Mouse (Mus musculus): ENCODE measurements around the gene Sgo2a. TPM values are rescaled to one million over a fixed set of nuclear protein-coding genes. Genes with fewer than 3 reads are reported as not detected.
"Not testable (repeated sequence)": the region's sequence is repeated elsewhere in the genome, so short reads cannot be mapped to it uniquely, and the experiment has no call there.

The Sgo2a gene
- total RNA-seq (2015; ENCODE audit: low replicate concordance) (72.1 and 89.7 TPM in 2 replicates), total RNA-seq (2017; ENCODE audit: low replicate concordance) (94.0 and 109 TPM in 2 replicates)

GRCm38 (mm10) chr1:57995432-57996132, at the start of gene Sgo2a:
Gene Sgo2a, plus strand, starts transcription at chr1:57995971.
- peak; percentile 99 for ATAC-seq (replicated peaks; ENCODE audit: low FRiP score, poor library complexity, severe bottlenecking)

- ATAC-seq (replicated peaks; ENCODE audit: low FRiP score, poor library complexity, severe bottlenecking) = no peak
Measured at GRCm38 (mm10) chr1:57947552-57948347, 48.0 kb upstream of the Sgo2a start.

DNA sequence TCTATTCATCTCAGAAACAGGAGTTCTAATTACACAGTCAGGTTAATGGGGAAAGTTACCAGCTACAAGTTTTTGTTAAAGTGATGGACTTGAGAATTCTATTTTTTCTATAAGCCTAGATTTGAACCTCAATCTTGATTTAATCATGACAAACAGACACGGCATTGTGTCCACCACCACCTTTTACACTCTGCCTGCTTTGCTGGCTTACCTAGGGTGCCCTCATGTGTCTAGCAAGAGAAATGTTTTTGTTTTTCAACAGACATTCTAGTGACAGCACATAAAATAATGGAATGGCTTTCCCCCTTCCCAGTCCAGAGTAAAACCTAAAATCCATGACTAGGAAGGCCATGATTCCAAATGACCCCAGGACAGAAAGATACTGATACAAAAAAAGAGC, 46.6 kb upstream of the Sgo2a start:
- ATAC-seq (replicated peaks; ENCODE audit: low FRiP score, poor library complexity, severe bottlenecking) = no peak

DNA sequence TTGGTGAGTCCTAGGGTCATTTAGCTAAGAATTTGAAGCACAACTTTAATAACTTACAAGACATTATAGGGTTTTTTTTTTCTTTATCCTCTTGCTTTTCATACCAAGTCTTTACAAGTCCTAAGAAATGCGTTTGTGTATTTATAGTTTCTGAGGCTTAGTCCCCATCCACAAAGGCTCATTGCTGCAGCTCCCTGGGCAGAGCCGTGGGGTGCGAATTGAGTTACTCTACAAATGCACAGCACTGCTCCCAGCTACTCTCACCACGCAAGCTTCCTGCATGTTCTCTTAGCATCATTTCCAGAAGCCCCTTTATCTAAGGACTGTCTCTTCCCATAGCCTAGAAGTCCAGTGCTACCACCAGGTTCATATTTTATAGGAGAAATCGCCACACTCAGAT, 46.1 kb upstream of the Sgo2a start:
- ATAC-seq (replicated peaks; ENCODE audit: low FRiP score, poor library complexity, severe bottlenecking) = no peak

GRCm38 (mm10) chr1:57952509-57952908, 43.3 kb upstream of the Sgo2a start:
- no peak for ATAC-seq (replicated peaks; ENCODE audit: low FRiP score, poor library complexity, severe bottlenecking)

GRCm38 (mm10) chr1:57953586-57954375, 42.0 kb upstream of the Sgo2a start:
- no peak for ATAC-seq (replicated peaks; ENCODE audit: low FRiP score, poor library complexity, severe bottlenecking)

DNA sequence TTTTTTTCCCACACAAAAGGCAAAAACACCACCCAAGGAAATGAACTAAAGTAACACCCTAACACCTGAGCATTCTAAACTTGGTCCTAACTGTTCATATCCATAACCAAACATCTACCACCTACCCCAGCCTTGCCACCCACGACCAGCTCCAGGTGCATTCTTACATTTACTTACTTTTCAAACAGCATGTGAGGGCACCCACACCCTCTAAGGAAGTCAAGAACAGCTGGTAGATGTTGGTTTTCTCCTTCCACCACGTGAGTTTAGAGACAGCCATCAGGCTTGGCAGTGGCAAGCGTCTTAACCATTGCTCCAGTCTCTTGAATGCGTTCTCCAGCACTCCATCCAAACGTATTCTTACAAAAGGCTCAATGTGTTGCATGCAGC, 41.4 kb upstream of the Sgo2a start:
- ATAC-seq (replicated peaks; ENCODE audit: low FRiP score, poor library complexity, severe bottlenecking) = no peak

GRCm38 (mm10) chr1:57955774-57956173, 40.0 kb upstream of the Sgo2a start:
- no peak for ATAC-seq (replicated peaks; ENCODE audit: low FRiP score, poor library complexity, severe bottlenecking)

DNA sequence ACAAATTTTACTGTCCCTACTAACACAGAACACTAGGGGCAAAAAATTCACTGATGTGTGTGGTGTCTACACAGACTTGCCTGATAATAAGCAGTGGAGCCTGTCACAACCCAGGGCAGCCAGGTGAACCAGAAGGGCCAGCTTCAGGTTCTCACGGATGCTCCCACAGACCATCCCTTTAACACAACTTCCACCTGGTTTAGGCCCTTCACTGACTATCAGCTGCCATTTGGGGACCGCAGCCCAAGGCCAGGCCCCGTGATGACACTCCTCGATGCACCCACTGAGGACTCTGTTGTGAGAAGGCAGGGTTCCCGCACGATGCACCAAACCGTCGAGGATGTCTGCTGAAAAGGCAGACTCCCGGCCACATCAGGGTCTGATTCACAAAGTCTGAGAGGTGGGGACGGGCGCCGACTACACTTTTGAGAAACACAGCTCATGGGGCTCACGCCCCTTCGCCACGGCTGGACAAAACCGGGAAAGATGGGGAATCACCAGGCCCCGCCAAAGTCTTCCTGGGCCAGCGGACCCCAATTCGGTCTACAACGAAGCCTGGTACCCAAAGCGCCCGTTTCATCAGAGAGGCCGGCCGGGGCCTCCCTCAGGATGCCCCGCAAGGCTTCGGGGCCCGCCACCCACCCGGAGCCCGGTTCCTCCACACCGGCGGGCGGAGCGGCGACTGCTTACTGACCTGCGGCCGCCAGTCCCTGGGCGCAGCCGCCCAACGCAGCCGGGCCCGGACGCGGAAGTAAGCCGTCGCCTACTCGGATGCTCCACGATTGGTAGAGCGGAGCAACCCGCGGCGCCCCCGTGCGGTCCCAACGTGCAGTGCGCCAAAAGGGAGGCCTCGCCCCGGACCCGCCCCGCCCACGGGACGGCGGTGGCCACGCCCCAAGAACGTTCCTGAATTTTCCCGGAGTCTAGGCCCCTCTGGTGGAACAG, 26.2 kb upstream of the Sgo2a start:
- peak; percentile 99 for ATAC-seq (replicated peaks; ENCODE audit: low FRiP score, poor library complexity, severe bottlenecking)

DNA sequence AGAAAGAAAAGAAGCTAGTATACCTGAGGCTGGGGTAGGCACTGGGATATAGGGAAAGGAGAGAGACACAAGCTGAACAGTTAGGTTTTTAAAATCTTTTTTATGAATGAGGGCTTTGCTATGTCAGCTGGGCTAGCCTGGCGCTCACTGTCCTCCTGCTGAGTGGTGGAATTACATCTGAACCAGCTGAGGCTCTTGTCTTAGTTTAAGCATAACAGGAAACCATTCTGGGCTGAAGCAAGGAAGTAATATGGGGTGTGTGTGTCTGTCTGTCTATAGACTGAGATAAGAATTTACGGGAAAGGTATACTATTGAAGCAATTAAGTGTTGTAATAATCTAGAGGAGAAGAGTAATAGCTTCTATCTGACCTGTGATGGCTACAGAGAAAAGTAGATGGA, 24.2 kb upstream of the Sgo2a start:
- no peak for ATAC-seq (replicated peaks; ENCODE audit: low FRiP score, poor library complexity, severe bottlenecking)

DNA sequence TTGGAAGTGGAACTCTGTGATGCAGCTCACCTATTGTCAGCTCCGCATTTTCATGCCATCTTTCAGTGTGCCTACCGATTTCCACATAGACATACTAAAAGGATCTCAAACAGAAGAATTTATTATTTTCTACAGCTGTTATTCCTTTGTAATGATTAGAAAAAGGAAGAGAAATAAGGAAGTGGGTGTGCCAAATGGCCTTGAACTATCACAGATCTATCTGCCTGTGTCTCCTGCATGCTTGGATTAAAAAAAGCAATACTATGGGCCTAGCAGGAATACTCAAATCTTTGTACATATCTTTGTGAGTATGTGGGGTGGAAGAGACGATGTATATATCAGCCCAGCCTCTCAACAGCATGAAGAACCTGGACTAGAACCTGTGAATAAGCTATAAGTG, 18.9 kb upstream of the Sgo2a start:
- no peak for ATAC-seq (replicated peaks; ENCODE audit: low FRiP score, poor library complexity, severe bottlenecking)

DNA sequence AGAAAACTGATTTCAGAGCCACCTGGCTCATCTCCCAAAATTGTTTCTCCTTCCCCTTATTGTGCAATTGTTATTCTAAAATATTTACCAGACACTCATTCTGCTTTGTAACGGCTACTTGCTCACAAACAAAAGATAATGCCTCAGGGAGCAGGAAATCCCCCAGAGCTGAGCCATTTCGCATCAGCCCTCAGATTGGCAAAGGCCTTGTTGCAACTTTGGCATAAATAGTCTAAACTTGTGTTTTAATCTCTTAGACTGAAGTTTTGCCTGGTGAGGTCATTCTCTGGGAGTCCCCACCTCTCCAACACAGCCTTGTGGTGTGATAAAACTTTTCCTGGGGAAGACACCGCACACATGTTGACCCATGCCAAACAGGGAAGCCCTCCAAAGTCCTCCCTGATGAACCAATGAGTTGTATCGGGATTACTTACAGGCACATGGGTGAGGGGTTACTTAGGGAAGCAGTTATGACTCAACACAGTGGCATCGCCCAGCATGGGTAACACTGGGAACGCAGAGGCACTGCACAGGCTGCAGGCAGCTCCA, 6.6 kb upstream of the Sgo2a start:
- ATAC-seq (replicated peaks; ENCODE audit: low FRiP score, poor library complexity, severe bottlenecking) = no peak

- no peak for ATAC-seq (replicated peaks; ENCODE audit: low FRiP score, poor library complexity, severe bottlenecking)
Measured at GRCm38 (mm10) chr1:57991277-57991676, 4.5 kb upstream of the Sgo2a start.

- peak; percentile 80 for ATAC-seq (replicated peaks; ENCODE audit: low FRiP score, poor library complexity, severe bottlenecking)
Measured at GRCm38 (mm10) chr1:57996133-57996615, 403 bp downstream of the Sgo2a start.

- no peak for ATAC-seq (replicated peaks; ENCODE audit: low FRiP score, poor library complexity, severe bottlenecking)
Measured at GRCm38 (mm10) chr1:57998146-57998545, 2.4 kb downstream of the Sgo2a start.

DNA sequence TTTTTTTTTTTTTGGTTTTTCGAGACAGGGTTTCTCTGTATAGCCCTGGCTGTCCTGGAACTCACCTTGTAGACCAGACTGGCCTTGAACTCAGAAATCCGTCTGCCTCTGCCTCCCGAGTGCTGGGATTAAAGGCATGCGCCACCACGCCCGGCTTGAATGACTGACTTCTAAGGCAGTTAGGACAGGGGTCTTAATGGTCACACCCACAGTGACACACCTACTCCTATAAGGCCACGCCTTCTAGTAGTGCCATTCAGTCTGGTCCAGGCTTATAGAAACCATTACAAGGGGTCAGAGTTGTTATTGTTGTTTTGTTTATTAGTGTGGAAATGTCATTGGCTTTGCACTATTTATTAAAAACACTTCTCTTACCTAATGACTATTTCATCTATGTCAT, 10.6 kb downstream of the Sgo2a start:
- ATAC-seq (replicated peaks; ENCODE audit: low FRiP score, poor library complexity, severe bottlenecking) = not testable (repeated sequence)

GRCm38 (mm10) chr1:58018856-58019255, 23.1 kb downstream of the Sgo2a start, which contains the start of gene Kctd18:
Gene Kctd18, minus strand, starts transcription at chr1:58018956.
- no peak for ATAC-seq (replicated peaks; ENCODE audit: low FRiP score, poor library complexity, severe bottlenecking)

- no peak for ATAC-seq (replicated peaks; ENCODE audit: low FRiP score, poor library complexity, severe bottlenecking)
Measured at GRCm38 (mm10) chr1:58027707-58028106, 31.9 kb downstream of the Sgo2a start.

DNA sequence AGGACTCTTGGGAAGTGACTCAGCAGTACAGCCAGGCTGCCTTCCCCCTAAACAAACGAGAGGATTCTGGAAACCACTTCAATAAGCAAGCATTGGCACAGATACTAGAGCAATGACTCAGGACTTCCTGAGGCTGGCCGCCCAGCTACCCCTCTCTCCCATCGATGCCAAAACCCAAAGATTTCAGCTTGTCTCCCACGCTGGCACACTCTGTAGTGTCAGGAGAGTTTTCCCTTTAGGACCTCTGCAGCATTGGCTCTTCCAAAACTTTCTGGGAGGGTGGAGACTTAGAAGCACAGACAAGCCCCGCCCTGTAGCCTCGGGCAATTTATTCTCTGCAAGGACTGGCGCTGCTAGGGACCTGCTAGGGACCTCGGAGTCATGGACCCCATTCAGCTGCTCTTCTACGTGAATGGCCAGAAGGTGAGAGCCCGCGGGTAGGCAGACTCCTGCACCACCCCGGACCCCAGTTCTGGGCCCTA, 33.9 kb downstream of the Sgo2a start, which contains the start of gene Aox1:
Gene Aox1, plus strand, starts transcription at position 296 of the 482 bp plus-strand sequence.
- ATAC-seq (replicated peaks; ENCODE audit: low FRiP score, poor library complexity, severe bottlenecking) = peak; percentile 53; the same call in 1 of the 2 replicates
